ENCODE assay signal across 11 mouse cellular contexts in the genomic region with DNA sequence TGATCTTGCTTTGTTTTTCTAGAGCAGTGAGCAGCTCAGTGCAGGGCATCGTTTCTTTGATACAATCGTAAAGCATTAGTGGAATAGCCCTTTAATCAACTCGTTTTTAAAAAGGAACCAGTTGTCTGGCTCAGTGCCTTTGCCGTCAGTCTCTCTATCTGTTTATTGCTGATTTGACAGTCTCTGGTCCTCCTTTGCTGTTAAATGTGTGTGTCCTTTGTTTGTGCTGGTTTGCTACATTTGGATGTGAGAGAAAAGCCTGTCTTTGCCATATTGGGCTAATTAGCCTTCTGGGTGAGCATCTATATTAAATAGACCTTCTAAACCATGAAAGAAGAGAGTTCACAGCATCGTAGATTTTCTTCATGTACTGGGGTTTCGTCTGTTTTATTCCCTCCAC. TPM values are rescaled to one million over a fixed set of nuclear protein-coding genes. Genes with fewer than 3 reads are reported as not detected.
DNase-seq lines count a peak whose midpoint lies in the region; ATAC-seq and TF ChIP-seq lines count a peak whose summit lies in the region.
"Had no signal": no experiment of that assay in that cellular context is flagged by ENCODE, and none has a peak within 500 bp of the region (broad histone marks: within the 10 kb centered on the region; RNA-seq: fewer than 3 reads in every experiment).

No protein-coding gene starts in this region.

- H3K27ac ChIP-seq in layer of hippocampus, adult 2 months: peak overlapping the region; percentile 86
- H3K27ac ChIP-seq in forebrain, embryonic 10.5 days: peak overlapping the region; percentile 64; the same call in 1 of the 2 replicates
- peak overlapping the region; percentile 63 for H3K27ac ChIP-seq in hindbrain, postnatal 0 days
- H3K27ac ChIP-seq in olfactory bulb, adult 2 months (ENCODE audit: insufficient read depth, low read depth, low read length): peak overlapping the region; percentile 77
- H3K27ac ChIP-seq: liver, embryonic 14.5 days had no signal

- H3K27me3 ChIP-seq in forebrain, embryonic 10.5 days (ENCODE audit: poor library complexity, severe bottlenecking): no peaks in the 10 kb centered on the region
- H3K27me3 ChIP-seq in hindbrain, postnatal 0 days (ENCODE audit: insufficient read depth, low read length): no peaks in the 10 kb centered on the region
- H3K27me3 ChIP-seq: megakaryocyte, embryonic 14.5 days had no signal

- 35% methylated on average over 6 of the region's 6 CpGs for WGBS in forebrain, embryonic 10.5 days
- 30% methylated on average over 6 of the region's 6 CpGs for WGBS in hindbrain, postnatal 0 days
- 9% methylated on average over 6 of the region's 6 CpGs for WGBS in olfactory bulb, adult 2 months

- no peaks in the 10 kb centered on the region for H3K9me3 ChIP-seq in forebrain, embryonic 10.5 days
- H3K9me3 ChIP-seq in hindbrain, postnatal 0 days (ENCODE audit: low read length): no peaks in the 10 kb centered on the region
- H3K9me3 ChIP-seq: megakaryocyte, embryonic 14.5 days had no signal

- H3K4me3 ChIP-seq in layer of hippocampus, adult 2 months: peak overlapping the region; percentile 55
- H3K4me3 ChIP-seq in forebrain, embryonic 10.5 days: peak overlapping the region; percentile 18; the same call in 1 of the 2 replicates
- H3K4me3 ChIP-seq in hindbrain, postnatal 0 days (ENCODE audit: low read length): peak overlapping the region; percentile 30
- no peak overlapping the region for H3K4me3 ChIP-seq in olfactory bulb, adult 2 months (ENCODE audit: insufficient read depth, low read depth, low read length)
- H3K4me3 ChIP-seq: megakaryocyte, embryonic 14.5 days had no signal

- peak overlapping the region; percentile 50 for H3K4me2 ChIP-seq in hindbrain, postnatal 0 days (ENCODE audit: low read depth, low read length)

- TF ChIP-seq CTCF in layer of hippocampus, adult 2 months (conservative IDR thresholded peaks at IDR 0.05): no peak
- TF ChIP-seq CTCF in hindbrain, postnatal 0 days (IDR thresholded peaks at IDR 0.05; ENCODE audit: low read depth): no peak
- TF ChIP-seq CTCF in olfactory bulb, adult 2 months (IDR thresholded peaks at IDR 0.05; ENCODE audit: insufficient read depth, low read depth, low read length): no peak

- no peaks in the 10 kb centered on the region for H3K36me3 ChIP-seq in forebrain, embryonic 10.5 days (replicated peaks)
- no peaks in the 10 kb centered on the region for H3K36me3 ChIP-seq in hindbrain, postnatal 0 days (ENCODE audit: insufficient read depth, low read length)

- no peak for TF ChIP-seq POLR2A in olfactory bulb, adult 2 months (IDR thresholded peaks at IDR 0.05; ENCODE audit: insufficient read depth, low read depth, low read length)

- no peak for ATAC-seq in hindbrain, postnatal 0 days

- no peak for DNase-seq in layer of hippocampus, adult 2 months (ENCODE audit: low spot score in 2 of 2)
- no peak for DNase-seq in layer of hippocampus, postnatal 25 days (ENCODE audit: extremely low spot score in 1 of 2, low spot score in 1 of 2)
- DNase-seq in forebrain, embryonic 10.5 days (ENCODE audit: extremely low spot score, low spot score): no peak
- peak; percentile 10 for DNase-seq in hindbrain, postnatal 0 days (ENCODE audit: low spot score)
- no peak for DNase-seq in gastrocnemius, postnatal 25 days
- DNase-seq in kidney, adult 18-20 months: no peak
- DNase-seq: gastrocnemius, postnatal 14 days; right cerebral cortex, adult 18-20 months had no signal

- peaks cover 44% of the 10 kb centered on the region for H3K4me1 ChIP-seq in forebrain, embryonic 10.5 days
- peaks cover 5% of the 10 kb centered on the region; the same call in 1 of the 2 replicates for H3K4me1 ChIP-seq in hindbrain, postnatal 0 days (ENCODE audit: insufficient read depth, low read length)
- H3K4me1 ChIP-seq in olfactory bulb, adult 2 months (ENCODE audit: control insufficient read depth, insufficient read depth, low read length): peaks cover 6% of the 10 kb centered on the region

- H3K9ac ChIP-seq in hindbrain, postnatal 0 days (replicated peaks; ENCODE audit: low read length): peak overlapping the region; percentile 37; the same call in 1 of the 2 replicates
- H3K9ac ChIP-seq: liver, embryonic 14.5 days had no signal

RNA-seq across cellular contexts. Expression of a gene that starts 50.3 kb away (rescaled TPM):
- 1 to 10 TPM; 5.5 TPM for total RNA-seq in layer of hippocampus, adult 2 months (2021)
- total RNA-seq in layer of hippocampus, postnatal 25 days (2021): 1 to 10 TPM; 5.8 TPM
- 7.0 and 8.2 TPM in 2 replicates for polyA plus RNA-seq in forebrain, embryonic 10.5 days (2016; fragmentation: Nextera tagmentation; extraction: Ambion mirVana)
- 4.3 and 6.8 TPM in 2 replicates for total RNA-seq in hindbrain, postnatal 0 days (2014; rRNA removed)
- 2.2 and 2.8 TPM in 2 replicates for polyA plus RNA-seq in hindbrain, postnatal 0 days (2015; fragmentation: Nextera tagmentation; extraction: Ambion mirVana)
- not detected in 2 replicates for polyA plus RNA-seq in olfactory bulb, adult 2 months (2012; ENCODE audit: insufficient read depth, insufficient read length, low replicate concordance, missing spikeins)
- total RNA-seq in gastrocnemius, postnatal 25 days (2021): 1 to 10 TPM; 1.6 to 1.7 TPM
